Mouse (Mus musculus): ENCODE data around the gene Cox5a.

The Cox5a gene

DNA sequence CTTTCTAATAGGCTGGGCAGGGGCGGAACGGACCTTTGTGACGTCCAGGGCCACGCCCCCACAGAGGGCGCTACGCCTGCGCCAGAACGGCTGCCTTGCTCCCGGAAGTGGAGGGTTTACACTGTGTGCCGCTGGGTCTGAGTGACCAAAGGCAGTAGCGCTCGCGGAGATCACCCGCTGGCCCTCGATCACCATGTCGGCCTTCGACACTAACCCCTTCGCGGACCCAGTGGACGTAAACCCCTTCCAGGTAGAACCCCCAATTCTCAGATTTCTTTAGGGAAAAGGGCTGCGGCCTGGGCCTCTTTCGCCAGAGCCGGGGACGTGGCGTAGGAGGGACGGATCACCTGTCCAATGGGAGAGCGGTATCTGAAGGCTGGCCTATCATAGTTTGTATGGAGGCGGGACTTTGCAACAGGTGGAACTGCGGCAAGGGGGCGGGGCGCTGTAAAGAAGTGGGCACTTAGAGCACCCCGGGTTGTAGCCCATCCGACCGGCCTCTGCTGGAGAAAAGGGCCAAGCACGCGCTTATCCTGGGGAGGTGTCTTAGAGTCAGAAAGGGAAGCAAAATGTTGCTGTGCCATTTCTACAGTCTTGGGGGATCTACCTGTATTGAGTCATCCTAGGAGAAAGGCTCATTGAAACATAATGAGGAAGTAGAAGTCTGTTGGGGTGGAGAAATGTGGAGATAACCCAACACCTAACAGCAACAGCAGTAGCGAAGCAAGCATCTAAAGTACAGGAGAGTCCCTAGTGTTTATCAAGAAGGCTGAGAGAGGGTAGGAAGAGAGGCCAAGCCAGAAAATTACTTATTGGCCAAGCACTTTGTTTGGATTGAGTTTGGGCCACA is 40.0 kb downstream of the Cox5a start, which contains the start of gene Scamp2:
TSS of gene Scamp2 (plus strand) at position 83 of the 850 bp plus-strand sequence.
- in situ Hi-C loops (cut with MboI; ENCODE audit: low sequenced_read_pairs) = no loop called here

DNA sequence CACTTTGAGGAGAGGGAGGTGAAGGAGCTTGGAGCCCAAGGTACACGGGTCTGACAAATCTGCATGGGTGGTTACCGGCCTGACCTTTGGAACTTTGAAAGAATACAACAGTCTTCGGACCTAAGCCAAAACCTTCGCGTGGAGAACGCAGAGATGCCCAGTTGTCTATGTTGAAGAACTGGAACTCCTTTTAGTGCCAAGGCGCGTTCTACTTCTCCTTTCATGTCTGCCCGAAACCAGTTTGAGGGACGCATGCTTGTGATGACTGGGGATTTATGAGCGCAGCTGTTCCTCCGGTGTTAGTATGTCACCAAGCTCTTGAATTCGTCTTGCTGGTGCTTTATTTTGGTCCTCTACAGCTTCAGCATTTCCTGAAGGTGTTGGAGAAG is 40.6 kb downstream of the Cox5a start:
- in situ Hi-C loops (cut with MboI; ENCODE audit: low sequenced_read_pairs) = no loop called here

DNA sequence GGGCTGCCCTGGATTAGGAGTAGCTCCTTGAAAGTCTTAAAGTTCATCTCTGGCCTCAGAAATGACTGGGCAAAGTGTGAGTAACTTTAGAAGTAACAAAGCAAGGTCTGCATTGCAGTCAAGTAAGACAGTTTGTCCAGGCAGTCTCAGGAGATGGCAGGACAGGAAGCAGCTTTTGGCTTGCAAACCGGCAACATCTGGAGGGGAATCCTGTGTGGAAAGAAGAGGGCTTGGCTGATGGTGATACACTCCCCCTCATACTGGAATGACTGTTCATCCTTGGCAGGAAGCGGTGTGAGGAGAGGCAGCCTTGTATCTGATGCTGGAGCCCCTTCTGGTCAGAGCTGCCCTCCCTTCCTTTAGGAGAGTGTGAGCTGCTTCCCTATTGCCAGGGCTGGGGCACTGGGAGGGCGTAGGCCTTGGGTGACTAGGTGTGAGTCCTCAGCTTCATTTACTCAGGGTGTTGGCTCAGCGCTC is 41.9 kb downstream of the Cox5a start:
- in situ Hi-C loops (cut with MboI; ENCODE audit: low sequenced_read_pairs) = no loop called here

DNA sequence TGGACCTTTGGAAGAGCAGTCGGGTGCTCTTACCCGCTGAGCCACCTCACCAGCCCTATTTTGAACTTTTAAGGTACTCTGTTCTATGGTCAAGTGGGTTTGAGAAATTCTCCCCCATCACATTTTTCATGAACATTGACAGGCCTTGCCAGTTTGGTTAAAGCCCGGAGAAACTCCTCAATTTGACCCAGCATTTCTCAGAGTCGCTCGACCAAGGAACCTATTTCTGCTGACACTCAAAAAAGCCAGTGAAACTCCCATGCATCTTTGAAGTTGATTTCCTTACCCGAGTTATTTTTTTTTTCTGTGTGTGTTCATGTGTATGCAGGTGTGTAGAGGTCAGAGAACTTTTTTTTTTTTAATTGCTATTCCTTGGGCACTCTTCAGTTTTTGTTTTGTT is 43.5 kb downstream of the Cox5a start:
- in situ Hi-C loops (cut with MboI; ENCODE audit: low sequenced_read_pairs) = no loop called here

DNA sequence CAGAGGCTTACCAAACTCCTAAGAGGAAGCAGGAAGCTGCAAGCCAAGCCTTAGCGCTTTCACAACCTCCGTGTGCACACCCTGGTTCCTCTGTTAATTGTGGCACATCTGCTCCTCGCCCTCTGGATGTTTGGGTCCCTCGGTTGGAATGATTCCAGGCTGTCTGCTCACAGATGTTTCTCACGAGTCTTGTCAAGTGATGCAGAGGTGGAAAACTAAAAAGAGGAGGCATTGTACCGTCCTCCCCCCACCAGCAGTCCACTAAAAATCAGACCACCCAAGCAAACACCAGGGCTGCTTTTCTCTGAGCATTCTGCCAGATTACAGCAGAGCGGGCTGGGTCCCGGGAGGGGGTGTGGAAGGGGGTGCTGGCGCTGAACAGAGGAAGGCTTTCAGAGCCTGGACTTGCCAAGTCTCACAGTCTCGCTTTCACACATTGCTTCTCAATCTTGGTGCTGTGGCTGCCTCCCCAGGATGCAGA is 44.7 kb downstream of the Cox5a start:
- in situ Hi-C loops (cut with MboI; ENCODE audit: low sequenced_read_pairs) = no loop called here

DNA sequence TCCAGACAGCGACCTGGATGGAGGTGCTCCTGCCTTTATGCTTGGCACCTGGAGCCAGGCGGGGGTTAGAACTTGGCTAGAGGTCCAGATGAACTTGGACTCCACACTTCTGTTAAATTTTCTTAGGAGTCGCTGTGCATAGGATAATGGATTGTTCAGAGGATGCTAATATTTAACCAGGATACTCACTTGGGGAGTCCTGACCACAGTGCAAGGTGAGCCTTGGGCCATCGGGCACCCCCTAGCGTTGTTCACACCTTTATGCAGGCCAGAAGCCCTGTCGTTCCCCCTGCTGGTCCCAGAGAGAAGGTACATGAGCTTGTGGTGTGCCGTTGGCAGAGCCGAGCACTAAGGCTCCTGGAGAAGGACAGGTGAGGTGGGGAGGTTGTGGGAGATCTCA is 45.8 kb downstream of the Cox5a start:
- in situ Hi-C loops (cut with MboI; ENCODE audit: low sequenced_read_pairs) = no loop called here

DNA sequence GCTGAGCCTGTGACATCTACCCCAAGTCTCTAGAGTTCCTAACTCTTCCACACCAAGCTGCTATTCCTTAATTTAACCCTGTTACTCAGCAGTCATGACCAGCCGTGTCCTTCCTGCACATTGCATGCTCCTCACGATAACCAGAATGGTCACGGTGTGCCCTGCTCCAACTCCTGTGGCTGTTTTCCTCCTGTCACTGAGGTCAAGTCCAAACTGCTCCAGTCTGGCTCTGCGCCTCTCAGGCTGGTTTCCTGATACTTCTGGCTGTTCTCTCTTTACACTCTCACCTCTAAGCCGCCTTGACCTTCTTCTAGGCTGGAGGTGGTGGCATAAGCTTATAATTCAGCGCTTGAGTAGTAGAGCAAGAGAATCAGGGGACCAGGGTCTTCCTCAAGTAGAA is 47.4 kb downstream of the Cox5a start:
- in situ Hi-C loops (cut with MboI; ENCODE audit: low sequenced_read_pairs) = no loop called here

DNA sequence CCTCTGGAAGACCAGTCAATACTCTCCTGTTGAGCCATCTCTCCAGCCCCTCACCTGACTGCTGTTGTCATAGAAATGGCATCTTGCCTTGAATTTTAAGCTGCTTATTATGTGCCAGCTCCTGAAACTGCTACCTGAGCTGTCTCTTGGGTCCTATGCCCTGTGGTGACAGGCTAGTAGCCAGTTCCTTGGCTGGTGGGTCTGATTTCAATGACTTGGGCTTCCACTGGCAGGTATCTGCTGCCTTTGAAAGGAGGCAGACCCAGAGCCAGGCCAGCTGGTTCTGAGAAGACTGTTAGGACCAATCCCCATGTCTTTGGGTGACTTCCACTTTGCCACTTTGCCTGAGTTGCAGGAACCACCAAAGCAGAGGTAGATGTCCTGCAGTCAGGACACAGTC is 53.3 kb downstream of the Cox5a start:
- in situ Hi-C loops (cut with MboI; ENCODE audit: low sequenced_read_pairs) = no loop called here

DNA sequence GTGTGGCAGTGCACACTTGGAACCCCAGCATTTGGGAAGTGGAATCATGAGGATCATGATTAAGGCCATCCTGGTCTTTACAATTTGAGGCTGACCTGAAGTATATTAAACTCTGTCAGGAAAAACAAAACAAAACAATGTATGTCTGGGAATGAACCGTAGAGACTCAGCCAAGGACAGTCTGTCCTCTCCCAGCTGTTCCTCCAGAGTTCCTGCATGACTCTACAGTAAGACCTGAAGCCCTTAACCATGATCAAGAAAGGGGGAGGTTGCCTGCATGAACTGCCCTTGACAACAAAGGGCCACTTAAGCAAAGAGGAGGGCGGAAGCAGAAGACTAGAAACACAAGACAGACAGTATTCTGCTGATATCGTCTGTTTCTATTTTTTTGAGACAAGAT is 54.5 kb downstream of the Cox5a start:
- in situ Hi-C loops (cut with MboI; ENCODE audit: low sequenced_read_pairs) = no loop called here

DNA sequence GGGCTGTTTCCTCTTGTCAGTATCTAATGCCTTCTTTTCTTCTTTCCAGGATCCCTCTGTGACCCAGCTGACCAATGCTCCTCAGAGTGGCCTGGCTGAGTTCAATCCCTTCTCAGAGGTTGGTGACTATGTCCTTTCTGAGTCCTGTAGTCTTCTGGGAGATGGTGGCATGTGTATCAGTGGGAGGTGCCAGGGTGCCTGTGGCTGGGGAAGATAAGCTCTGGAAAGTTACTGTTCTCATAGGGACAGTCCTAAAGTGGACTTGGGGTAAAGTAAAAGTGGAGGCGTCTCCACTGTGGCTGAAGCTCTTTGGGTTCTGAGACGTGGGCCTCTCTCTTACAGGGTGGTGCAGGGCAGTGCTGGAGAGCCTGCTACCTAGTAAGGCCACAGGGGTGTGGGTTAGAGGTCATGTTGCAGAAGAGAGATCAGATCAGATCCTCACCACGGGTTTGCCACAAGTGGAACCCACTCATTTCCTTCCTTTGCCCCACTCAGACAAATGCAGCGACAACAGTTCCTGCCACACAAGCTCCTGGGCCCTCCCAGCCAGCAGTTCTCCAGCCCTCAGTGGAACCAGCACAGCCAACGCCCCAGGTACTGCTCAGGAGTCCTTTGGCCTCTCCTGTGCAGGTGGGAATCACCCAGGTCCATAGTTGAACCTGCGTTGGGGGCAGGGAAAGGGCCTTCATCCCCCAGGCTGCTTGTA is 56.2 kb downstream of the Cox5a start:
- in situ Hi-C loops (cut with MboI; ENCODE audit: low sequenced_read_pairs) = no loop called here
